Mouse (Mus musculus): ENCODE data around the gene Rarres2. TPM values are rescaled to one million over a fixed set of nuclear protein-coding genes. Genes with fewer than 3 reads are reported as not detected.

The Rarres2 gene
- 77.5 and 103 TPM in 2 replicates for polyA plus RNA-seq (2015; fragmentation: Nextera tagmentation; extraction: Ambion mirVana)

GRCm38 (mm10) chr6:48572572-48573061, at the start of gene Rarres2:
Gene Rarres2, minus strand, starts transcription at chr6:48572789.

GRCm38 (mm10) chr6:48601271-48602079, 28.9 kb upstream of the Rarres2 start, which contains the start of gene Zfp775:
Gene Zfp775, plus strand, starts transcription at chr6:48602063.

GRCm38 (mm10) chr6:48593158-48594042, 20.8 kb upstream of the Rarres2 start, which contains the start of the genes Repin1 and Gm44965:
Gene Repin1, plus strand, starts transcription at chr6:48593883.
Gene Gm44965, plus strand, starts transcription at chr6:48593941.

GRCm38 (mm10) chr6:48589194-48589750, 16.7 kb upstream of the Rarres2 start, which contains the start of gene Gm45021:
Gene Gm45021, plus strand, starts transcription at chr6:48589610.

GRCm38 (mm10) chr6:48554280-48555103, 18.1 kb downstream of the Rarres2 start, which contains the start of gene Lrrc61:
Gene Lrrc61, plus strand, starts transcription at chr6:48554796.

GRCm38 (mm10) chr6:48537105-48537954, 35.3 kb downstream of the Rarres2 start, which contains the start of gene Atp6v0e2:
Gene Atp6v0e2, plus strand, starts transcription at chr6:48537615.

Other genes with a start within 250 kb of the Rarres2 start
- gene Krba1, start 177.2 kb downstream of the Rarres2 start, polyA plus RNA-seq (2015; fragmentation: Nextera tagmentation; extraction: Ambion mirVana): 4.8 and 6.5 TPM in 2 replicates
- 18.1 and 23.6 TPM in 2 replicates for gene Zfp467, start 127.0 kb downstream of the Rarres2 start, polyA plus RNA-seq (2015; fragmentation: Nextera tagmentation; extraction: Ambion mirVana)
- 0.08 and 0.11 TPM in 2 replicates for gene Sspo, start 124.6 kb downstream of the Rarres2 start, polyA plus RNA-seq (2015; fragmentation: Nextera tagmentation; extraction: Ambion mirVana)
- gene Atp6v0e2, start 35.2 kb downstream of the Rarres2 start, polyA plus RNA-seq (2015; fragmentation: Nextera tagmentation; extraction: Ambion mirVana): 21.0 and 24.8 TPM in 2 replicates
- gene Lrrc61, start 18.0 kb downstream of the Rarres2 start, polyA plus RNA-seq (2015; fragmentation: Nextera tagmentation; extraction: Ambion mirVana): 8.8 and 9.2 TPM in 2 replicates
- gene Gm45021, start 16.8 kb upstream of the Rarres2 start, polyA plus RNA-seq (2015; fragmentation: Nextera tagmentation; extraction: Ambion mirVana): 3.5 and 4.2 TPM in 2 replicates
- 22.8 and 23.9 TPM in 2 replicates for gene Repin1, start 21.1 kb upstream of the Rarres2 start, polyA plus RNA-seq (2015; fragmentation: Nextera tagmentation; extraction: Ambion mirVana)
- gene Gm44965, start 21.2 kb upstream of the Rarres2 start, polyA plus RNA-seq (2015; fragmentation: Nextera tagmentation; extraction: Ambion mirVana): not detected in 2 replicates
- 3.7 and 3.8 TPM in 2 replicates for gene Zfp775, start 29.3 kb upstream of the Rarres2 start, polyA plus RNA-seq (2015; fragmentation: Nextera tagmentation; extraction: Ambion mirVana)
- gene AI854703, start 54.0 kb upstream of the Rarres2 start, polyA plus RNA-seq (2015; fragmentation: Nextera tagmentation; extraction: Ambion mirVana): 0.27 and 0.48 TPM in 2 replicates
- gene Gimap8, start 74.4 kb upstream of the Rarres2 start, polyA plus RNA-seq (2015; fragmentation: Nextera tagmentation; extraction: Ambion mirVana): 1.7 and 1.8 TPM in 2 replicates
- 2.9 and 3.4 TPM in 2 replicates for gene Gimap9, start 103.3 kb upstream of the Rarres2 start, polyA plus RNA-seq (2015; fragmentation: Nextera tagmentation; extraction: Ambion mirVana)
- 14.6 and 16.2 TPM in 2 replicates for gene Gimap4, start 111.8 kb upstream of the Rarres2 start, polyA plus RNA-seq (2015; fragmentation: Nextera tagmentation; extraction: Ambion mirVana)
- gene Gimap6, start 135.4 kb upstream of the Rarres2 start, polyA plus RNA-seq (2015; fragmentation: Nextera tagmentation; extraction: Ambion mirVana): 19.4 and 22.7 TPM in 2 replicates
- gene Gm28053, start 145.8 kb upstream of the Rarres2 start, polyA plus RNA-seq (2015; fragmentation: Nextera tagmentation; extraction: Ambion mirVana): 1.6 and 2.3 TPM in 2 replicates
- not detected in 2 replicates for gene Gimap7, start 145.8 kb upstream of the Rarres2 start, polyA plus RNA-seq (2015; fragmentation: Nextera tagmentation; extraction: Ambion mirVana)
- 11.1 and 12.1 TPM in 2 replicates for gene Gimap1, start 166.3 kb upstream of the Rarres2 start, polyA plus RNA-seq (2015; fragmentation: Nextera tagmentation; extraction: Ambion mirVana)
- gene Gimap5, start 173.4 kb upstream of the Rarres2 start, polyA plus RNA-seq (2015; fragmentation: Nextera tagmentation; extraction: Ambion mirVana): 8.5 and 9.6 TPM in 2 replicates
- gene Gimap3, start 198.1 kb upstream of the Rarres2 start, polyA plus RNA-seq (2015; fragmentation: Nextera tagmentation; extraction: Ambion mirVana): not detected in 2 replicates